Mouse (Mus musculus) myocyte (in vitro differentiated cells): ENCODE results near the gene Olfr1143. TPM values are rescaled to one million over a fixed set of nuclear protein-coding genes. Genes with fewer than 3 reads are reported as not detected.

Experiments used
- H3K27me3 ChIP-seq: one replicate; pipeline ENCODE4 v1.6.1; 2011; ENCODE audit not compliant: control insufficient read depth, insufficient read depth, insufficient read length
- H3K36me3 ChIP-seq: one replicate; pipeline ENCODE4 v1.6.1; 2011; ENCODE audit not compliant: control insufficient read depth, insufficient read depth
- H3K4me2 ChIP-seq: one replicate; pipeline ENCODE4 v1.6.1; 2011; ENCODE audit warnings: low read depth, control low read depth
- H3K4me3 ChIP-seq: one replicate; pipeline ENCODE4 v1.5.1; 2011; ENCODE audit warnings: mild to moderate bottlenecking, control low read depth, moderate library complexity
- H3K79me2 ChIP-seq: one replicate; pipeline ENCODE4 v1.6.1; 2011; ENCODE audit not compliant: control insufficient read depth, insufficient read depth
- H3ac ChIP-seq: one replicate; pipeline ENCODE4 v1.6.1; 2011; ENCODE audit not compliant: control insufficient read depth, insufficient read length
- CEBPB ChIP-seq: IDR thresholded peaks from 2 replicates; pipeline ENCODE4 v1.6.1; 2011; ENCODE audit warnings: mild to moderate bottlenecking, moderate library complexity; ENCODE audit not compliant: poor library complexity, insufficient read depth, severe bottlenecking
- E2F4 ChIP-seq: IDR thresholded peaks from one replicate; pipeline ENCODE4 v1.6.1; 2011; ENCODE audit warnings: mild to moderate bottlenecking, control low read depth, moderate library complexity; ENCODE audit not compliant: insufficient read depth
- MAX ChIP-seq: IDR thresholded peaks from one replicate; pipeline ENCODE4 v1.6.1; 2011; ENCODE audit warnings: low read depth, mild to moderate bottlenecking, control low read depth
- MYOD1 ChIP-seq, 3 experiments: IDR thresholded peaks; one replicate each; pipeline ENCODE4 v1.6.1; 2011; ENCODE audit warnings: control low read depth in 2 of 3, low read depth in 2 of 3, mild to moderate bottlenecking in 2 of 3, moderate library complexity in 1 of 3; ENCODE audit not compliant: insufficient read length in 2 of 3, control insufficient read depth in 1 of 3
- MYOG ChIP-seq, 3 experiments: IDR thresholded peaks; one replicate each; pipeline ENCODE4 v1.6.1; 2011; ENCODE audit warnings: control low read depth in 2 of 3, low read depth in 2 of 3, mild to moderate bottlenecking in 2 of 3; ENCODE audit not compliant: insufficient read length in 2 of 3, control insufficient read depth in 1 of 3, insufficient read depth in 1 of 3
- POLR2A ChIP-seq: IDR thresholded peaks from one replicate; pipeline ENCODE4 v1.6.1; 2011; ENCODE audit warnings: low read depth, mild to moderate bottlenecking, control low read depth, moderate library complexity; ENCODE audit not compliant: insufficient read length
- POLR2AphosphoS2 ChIP-seq: IDR thresholded peaks from one replicate; pipeline ENCODE4 v1.6.1; 2011; ENCODE audit warnings: low read depth, control low read depth; ENCODE audit not compliant: insufficient read length
- REST ChIP-seq: IDR thresholded peaks from one replicate; pipeline ENCODE4 v1.6.1; 2011; ENCODE audit warnings: mild to moderate bottlenecking, control low read depth, moderate library complexity; ENCODE audit not compliant: insufficient read depth, insufficient read length
- SRF ChIP-seq: IDR thresholded peaks from one replicate; pipeline ENCODE4 v1.6.1; 2011; ENCODE audit warnings: low read depth; ENCODE audit not compliant: control insufficient read depth, insufficient read length
- TCF12 ChIP-seq: IDR thresholded peaks from one replicate; pipeline ENCODE4 v1.6.1; 2011; ENCODE audit warnings: mild to moderate bottlenecking, control low read depth; ENCODE audit not compliant: poor library complexity, insufficient read depth, severe bottlenecking
- TCF3 ChIP-seq: IDR thresholded peaks from one replicate; pipeline ENCODE4 v1.6.1; 2011; ENCODE audit warnings: low read depth, control low read depth; ENCODE audit not compliant: insufficient read length
- USF1 ChIP-seq: IDR thresholded peaks from one replicate; pipeline ENCODE4 v1.6.1; 2011; ENCODE audit warnings: low read depth, mild to moderate bottlenecking, control low read depth, moderate library complexity
- polyA plus RNA-seq: library from polyadenylated mRNA; unstranded; fragments of >200 nt; fragmentation: generic; extraction: Trizol; gene quantifications from one replicate; pipeline ENCODE4 v1.2.1, GENCODE M21; 2012; ENCODE audit warnings: missing spikeins

Gene Olfr1143
- polyA plus RNA-seq, 1 experiment, result not detected

DNA sequence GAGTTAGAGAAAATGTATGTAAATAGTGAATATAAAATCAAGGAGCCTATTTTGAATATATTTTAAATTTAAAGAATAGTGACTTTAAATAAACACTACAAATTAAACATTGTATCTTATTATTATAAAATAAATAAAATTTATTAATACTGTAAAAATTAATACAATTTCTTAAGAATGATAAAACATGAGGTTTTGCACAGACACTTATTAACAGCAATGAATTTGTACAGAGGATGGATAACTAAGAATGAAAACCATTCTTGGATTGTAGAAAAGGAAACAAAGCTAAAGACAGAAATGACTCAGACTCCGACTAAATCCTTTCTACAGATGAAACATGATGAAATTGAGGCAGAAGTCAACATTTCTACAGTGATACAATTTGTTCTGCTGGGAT lies 9.1 kb downstream of the Olfr1143 start, which contains the start of gene Olfr1145:
Olfr1145 (plus strand) TSS at position 301 of the 400 bp plus-strand sequence.
- no peaks in the 10 kb centered on the region for H3K79me2 ChIP-seq
- no peak within 1 kb of the TSS for H3ac ChIP-seq
- no peaks in the 10 kb centered on the region for H3K36me3 ChIP-seq
- TF ChIP-seq CEBPB (no peak), MYOD1 (IDR thresholded peaks at IDR 0.05; ENCODE audit: control insufficient read depth in 1 of 3, insufficient read length in 2 of 3, low read depth in 2 of 3) (no peak), USF1 (no peak), POLR2AphosphoS2 (no peak), MAX (no peak), MYOG (IDR thresholded peaks at IDR 0.05; ENCODE audit: control insufficient read depth in 1 of 3, insufficient read depth in 1 of 3, insufficient read length in 2 of 3, low read depth in 2 of 3) (no peak), TCF12 (no peak), POLR2A (no peak), TCF3 (no peak), SRF (no peak)
- no peak within 1 kb of the TSS for H3K4me3 ChIP-seq
- no peaks in the 10 kb centered on the region for H3K27me3 ChIP-seq
- no peak within 1 kb of the TSS for H3K4me2 ChIP-seq

- Histone ChIP-seq H3ac (no peak within 1 kb of the TSS), H3K4me3 (no peak within 1 kb of the TSS), H3K79me2 (no peaks in the 10 kb centered on the region), H3K36me3 (no peaks in the 10 kb centered on the region), H3K27me3 (no peaks in the 10 kb centered on the region), H3K4me2 (no peak within 1 kb of the TSS)
- no peak for TF ChIP-seq POLR2AphosphoS2
- TF ChIP-seq SRF, result no peak
- TF ChIP-seq TCF3, result no peak
- TF ChIP-seq MAX, result no peak
- TF ChIP-seq TCF12, result no peak
- TF ChIP-seq MYOD1 (IDR thresholded peaks at IDR 0.05; ENCODE audit: control insufficient read depth in 1 of 3, insufficient read length in 2 of 3, low read depth in 2 of 3), result no peak
- TF ChIP-seq POLR2A, result no peak
- no peak for TF ChIP-seq E2F4
- no peak for TF ChIP-seq USF1
- no peak for TF ChIP-seq REST
- TF ChIP-seq MYOG (IDR thresholded peaks at IDR 0.05; ENCODE audit: control insufficient read depth in 1 of 3, insufficient read depth in 1 of 3, insufficient read length in 2 of 3, low read depth in 2 of 3), result no peak
- TF ChIP-seq CEBPB, result no peak
Measured at GRCm38 (mm10) chr2:87830233-87830632, 29.8 kb downstream of the Olfr1143 start, which contains the start of gene Olfr1148. Gene Olfr1148 (plus strand): TSS chr2:87830533.

GRCm38 (mm10) chr2:87843693-87844092 lies 43.3 kb downstream of the Olfr1143 start, which contains the start of gene Olfr1150-ps1:
Gene Olfr1150-ps1 (plus strand): TSS chr2:87843993.
- no peaks in the 10 kb centered on the region for H3K79me2 ChIP-seq
- H3ac ChIP-seq, result no peak within 1 kb of the TSS
- H3K36me3 ChIP-seq, result no peaks in the 10 kb centered on the region
- H3K4me2 ChIP-seq, result no peak within 1 kb of the TSS
- H3K27me3 ChIP-seq, result no peaks in the 10 kb centered on the region
- H3K4me3 ChIP-seq, result no peak within 1 kb of the TSS
- no peak for TF ChIP-seq REST
- no peak for TF ChIP-seq MYOG (IDR thresholded peaks at IDR 0.05; ENCODE audit: control insufficient read depth in 1 of 3, insufficient read depth in 1 of 3, insufficient read length in 2 of 3, low read depth in 2 of 3)
- TF ChIP-seq SRF, result no peak
- TF ChIP-seq MYOD1 (IDR thresholded peaks at IDR 0.05; ENCODE audit: control insufficient read depth in 1 of 3, insufficient read length in 2 of 3, low read depth in 2 of 3), result no peak
- no peak for TF ChIP-seq USF1
- no peak for TF ChIP-seq E2F4
- TF ChIP-seq TCF3, result no peak
- TF ChIP-seq MAX, result no peak
- TF ChIP-seq POLR2A, result no peak
- TF ChIP-seq CEBPB, result no peak

Other genes with a start within 250 kb of the Olfr1143 start
- gene Olfr1129, start 226.7 kb upstream of the Olfr1143 start, polyA plus RNA-seq, result not detected
- gene Olfr1130, start 194.4 kb upstream of the Olfr1143 start, polyA plus RNA-seq, result not detected
- gene Olfr1131, start 173.5 kb upstream of the Olfr1143 start, polyA plus RNA-seq, result not detected
- gene Olfr1132, start 163.1 kb upstream of the Olfr1143 start, polyA plus RNA-seq, result not detected
- gene Olfr1133, start 153.2 kb upstream of the Olfr1143 start, polyA plus RNA-seq, result not detected
- gene Olfr1134, start 142.1 kb upstream of the Olfr1143 start, polyA plus RNA-seq, result not detected
- not detected for gene Olfr1135, start 126.9 kb upstream of the Olfr1143 start, polyA plus RNA-seq
- not detected for gene Olfr1136, start 106.6 kb upstream of the Olfr1143 start, polyA plus RNA-seq
- not detected for gene Olfr1137, start 87.4 kb upstream of the Olfr1143 start, polyA plus RNA-seq
- not detected for gene Olfr1138, start 60.6 kb upstream of the Olfr1143 start, polyA plus RNA-seq
- gene Olfr1140, start 56.8 kb upstream of the Olfr1143 start, polyA plus RNA-seq, result not detected
- gene Olfr1141, start 46.6 kb upstream of the Olfr1143 start, polyA plus RNA-seq, result not detected
- gene Olfr152, start 21.1 kb upstream of the Olfr1143 start, polyA plus RNA-seq, result not detected
- gene Olfr1145, start 9.2 kb downstream of the Olfr1143 start, polyA plus RNA-seq, result not detected
- not detected for gene Olfr1148, start 29.9 kb downstream of the Olfr1143 start, polyA plus RNA-seq
- not detected for gene Olfr1150-ps1, start 43.4 kb downstream of the Olfr1143 start, polyA plus RNA-seq
- not detected for gene Olfr1151, start 55.3 kb downstream of the Olfr1143 start, polyA plus RNA-seq
- not detected for gene Olfr1152, start 65.9 kb downstream of the Olfr1143 start, polyA plus RNA-seq
- gene Olfr1153, start 94.4 kb downstream of the Olfr1143 start, polyA plus RNA-seq, result not detected
- gene Olfr1154, start 104.6 kb downstream of the Olfr1143 start, polyA plus RNA-seq, result not detected
- gene Olfr1155, start 144.5 kb downstream of the Olfr1143 start, polyA plus RNA-seq, result not detected
- not detected for gene Olfr1156, start 152.5 kb downstream of the Olfr1143 start, polyA plus RNA-seq
- not detected for gene Olfr1157, start 167.7 kb downstream of the Olfr1143 start, polyA plus RNA-seq
- gene Olfr74, start 174.1 kb downstream of the Olfr1143 start, polyA plus RNA-seq, result not detected
- not detected for gene Olfr1158, start 189.5 kb downstream of the Olfr1143 start, polyA plus RNA-seq
- not detected for gene Olfr1160, start 207.7 kb downstream of the Olfr1143 start, polyA plus RNA-seq
- gene Olfr1161, start 222.2 kb downstream of the Olfr1143 start, polyA plus RNA-seq, result not detected
- not detected for gene Olfr73, start 237.1 kb downstream of the Olfr1143 start, polyA plus RNA-seq